Mouse (Mus musculus) liver, embryonic 13.5 days (tissue): ENCODE measurements around the gene Chchd6. TPM values are rescaled to one million over a fixed set of nuclear protein-coding genes. Genes with fewer than 3 reads are reported as not detected.

Experiments used
- ATAC-seq: fragments of 200-750 bp; cut with Nextera tagmentation; 2 replicates; pipeline ENCODE4 v1.8.0; 2017; ENCODE audit warnings: low read depth, mild to moderate bottlenecking, moderate number of reproducible peaks, moderate library complexity
- DNase-seq: peaks from one replicate; pipeline ENCODE4 v3.0.0; 2022
- H3K27ac ChIP-seq: fragments of 300-500 bp; sonication (generic); 2 replicates; pipeline ENCODE4 v1.5.1; 2015; ENCODE audit warnings: moderate library complexity, mild to moderate bottlenecking, inconsistent platforms
- H3K27me3 ChIP-seq: fragments of 300-500 bp; sonication (generic); 2 replicates; pipeline ENCODE4 v1.6.1; 2015; ENCODE audit warnings: mild to moderate bottlenecking, inconsistent platforms
- H3K36me3 ChIP-seq: fragments of 300-500 bp; sonication (generic); 2 replicates; pipeline ENCODE4 v1.6.1; 2015; ENCODE audit warnings: mild to moderate bottlenecking, inconsistent platforms
- H3K4me1 ChIP-seq: fragments of 300-500 bp; sonication (generic); replicated peaks from 2 replicates; pipeline ENCODE4 v1.6.1; 2015; ENCODE audit warnings: inconsistent platforms
- H3K4me2 ChIP-seq: fragments of 300-500 bp; sonication (generic); 2 replicates; pipeline ENCODE4 v1.6.1; 2015; ENCODE audit warnings: inconsistent platforms, mild to moderate bottlenecking, moderate library complexity
- H3K4me3 ChIP-seq: fragments of 300-500 bp; sonication (generic); replicated peaks from 2 replicates; pipeline ENCODE4 v1.5.1; 2015; ENCODE audit warnings: mild to moderate bottlenecking, inconsistent platforms
- H3K9ac ChIP-seq: fragments of 300-500 bp; sonication (generic); 2 replicates; pipeline ENCODE4 v1.6.1; 2015; ENCODE audit warnings: mild to moderate bottlenecking, inconsistent platforms
- H3K9me3 ChIP-seq: fragments of 300-500 bp; sonication (generic); replicated peaks from 2 replicates; pipeline ENCODE4 v1.6.1; 2016; ENCODE audit warnings: inconsistent platforms
- WGBS: fragments of 180-500 bp; shearing (Covaris S2); methylation state at CpG from one replicate; pipeline ENCODE4 v1.1.7; 2015; ENCODE audit not compliant: insufficient replicate concordance; 5-methylcytosine and 5-hydroxymethylcytosine counted together
- polyA plus RNA-seq: library from polyadenylated mRNA; unstranded; fragments of >200 nt; fragmentation: Nextera tagmentation; extraction: Ambion mirVana; gene quantifications from 2 replicates; pipeline ENCODE4 v1.2.1, GENCODE M21; 2015

The Chchd6 gene
- polyA plus RNA-seq, 1 experiment from 2014 or later, result 19.6 TPM

DNA sequence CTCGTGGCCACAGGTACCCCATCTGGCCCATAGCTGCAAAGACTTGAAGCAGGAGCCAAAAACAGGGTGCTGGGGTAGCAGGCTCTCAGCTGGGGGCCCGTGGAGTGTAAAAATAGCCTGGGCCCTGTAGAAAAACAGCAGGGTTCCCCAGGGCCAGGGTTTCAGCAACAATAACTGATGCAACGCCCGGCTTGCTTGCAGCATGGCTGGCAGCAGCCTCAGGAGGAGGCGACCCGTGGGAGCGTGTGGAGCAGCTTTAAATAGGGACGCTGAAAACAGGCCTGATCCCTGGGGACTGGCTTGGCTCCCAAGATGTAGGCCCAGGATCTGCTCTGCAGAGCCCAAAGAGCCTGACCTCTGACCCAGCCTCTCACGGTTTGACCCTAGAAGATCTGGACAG, 257.9 kb downstream of the Chchd6 start:
- H3K9ac ChIP-seq, result no peak overlapping the region
- no peaks in the 10 kb centered on the region for H3K4me1 ChIP-seq
- peaks cover 42% of the 10 kb centered on the region; the same call in 1 of the 2 replicates for H3K36me3 ChIP-seq
- H3K27ac ChIP-seq, result no peak overlapping the region
- no peak for ATAC-seq
- WGBS, result 76% methylated on average over 9 of the region's 9 CpGs
- no peak for DNase-seq
- H3K4me3 ChIP-seq, result no peak overlapping the region
- no peaks in the 10 kb centered on the region for H3K27me3 ChIP-seq
- H3K9me3 ChIP-seq, result no peaks in the 10 kb centered on the region
- no peak overlapping the region for H3K4me2 ChIP-seq

DNA sequence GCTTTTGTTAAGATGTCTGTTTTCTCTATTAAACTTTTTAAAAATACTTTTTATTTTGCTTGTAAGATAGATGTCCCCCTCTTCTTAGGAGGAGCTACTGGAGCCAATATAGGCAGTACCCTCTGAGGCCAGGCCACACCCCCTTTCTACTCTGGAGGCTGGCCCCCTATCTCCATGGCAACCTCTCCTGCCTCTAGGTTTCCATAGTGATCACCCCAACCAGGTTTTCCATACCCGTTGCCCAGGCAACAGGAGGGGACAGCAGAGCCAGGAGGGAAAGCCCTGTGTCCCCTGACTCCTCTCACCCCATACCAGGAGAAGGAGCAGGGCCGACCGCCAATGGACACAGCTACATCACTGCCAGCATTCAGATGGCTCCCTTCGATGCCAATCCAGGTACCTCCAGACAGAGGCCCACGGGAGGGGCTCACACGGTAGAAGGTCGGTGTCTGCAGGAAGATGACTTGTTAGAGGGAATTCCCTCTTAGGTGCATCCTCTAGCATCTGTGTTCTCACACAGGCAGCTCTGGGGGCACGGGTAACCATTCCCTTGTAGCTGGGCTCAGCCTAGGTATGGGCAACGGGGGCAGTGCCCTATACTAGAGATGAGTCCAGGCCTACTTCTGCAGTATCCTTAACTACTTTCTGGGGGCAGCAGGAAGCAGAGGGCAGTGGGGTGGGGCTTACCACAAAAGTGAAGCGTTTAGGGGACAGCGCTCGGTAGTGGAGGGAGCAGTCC, 261.3 kb downstream of the Chchd6 start:
- Histone ChIP-seq H3K4me3 (no peak overlapping the region), H3K27ac (no peak overlapping the region), H3K9ac (no peak overlapping the region), H3K27me3 (no peaks in the 10 kb centered on the region), H3K4me1 (no peaks in the 10 kb centered on the region), H3K36me3 (peaks cover 57% of the 10 kb centered on the region), H3K9me3 (no peaks in the 10 kb centered on the region), H3K4me2 (no peak overlapping the region)
- 82% methylated on average over 12 of the region's 12 CpGs for WGBS
- DNase-seq, result no peak
- ATAC-seq, result no peak

Other genes with a start within 250 kb of the Chchd6 start
- gene Plxna1, start 233.0 kb downstream of the Chchd6 start, polyA plus RNA-seq, result 1.8 and 2.5 TPM in 2 replicates
- 4.0 and 4.2 TPM in 2 replicates for gene Txnrd3, start 48.3 kb upstream of the Chchd6 start, polyA plus RNA-seq
- gene Vmn1r40, start 111.9 kb upstream of the Chchd6 start, polyA plus RNA-seq, result not detected in 2 replicates
- gene Vmn1r41, start 145.1 kb upstream of the Chchd6 start, polyA plus RNA-seq, result not detected in 2 replicates